Mouse (Mus musculus): Measurements from ENCODE around the gene Snx17. TPM values are rescaled to one million over a fixed set of nuclear protein-coding genes. Genes with fewer than 3 reads are reported as not detected.

Gene Snx17
- polyA plus RNA-seq, 1 experiment from 2014 or later: 143 TPM

DNA sequence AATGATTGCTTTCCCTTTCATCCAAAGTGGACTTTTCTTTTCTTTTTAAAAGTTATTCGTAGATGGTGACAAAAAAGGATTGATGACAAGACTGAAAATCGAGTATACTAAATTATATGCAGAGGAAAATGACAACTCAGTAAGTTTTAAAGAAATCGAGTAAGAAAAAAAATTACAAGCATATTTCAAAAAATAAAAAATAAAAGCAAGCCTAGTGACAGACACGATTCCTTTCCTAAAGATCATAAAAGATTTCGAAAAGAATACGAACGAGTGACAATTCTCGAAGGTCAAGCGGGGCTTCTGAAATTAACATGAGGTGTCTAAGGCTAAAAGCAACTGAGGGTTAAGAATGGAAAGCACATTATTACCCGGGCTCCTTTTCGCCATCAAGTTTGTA is 26.4 kb downstream of the Snx17 start:
- H3K9ac ChIP-seq (replicated peaks): peak overlapping the region; percentile 84
- peak overlapping the region; percentile 84 for H3K4me2 ChIP-seq (replicated peaks)
- H3K27ac ChIP-seq (replicated peaks): peak overlapping the region; percentile 93
- H3K36me3 ChIP-seq: no peaks in the 10 kb centered on the region
- H3K27me3 ChIP-seq: no peaks in the 10 kb centered on the region
- peaks cover 21% of the 10 kb centered on the region for H3K4me1 ChIP-seq
- H3K9me3 ChIP-seq: no peaks in the 10 kb centered on the region
- WGBS: 3% methylated on average over 11 of the region's 11 CpGs
- peak overlapping the region; percentile 89 for H3K4me3 ChIP-seq
- no peak for ATAC-seq (replicated peaks)

DNA sequence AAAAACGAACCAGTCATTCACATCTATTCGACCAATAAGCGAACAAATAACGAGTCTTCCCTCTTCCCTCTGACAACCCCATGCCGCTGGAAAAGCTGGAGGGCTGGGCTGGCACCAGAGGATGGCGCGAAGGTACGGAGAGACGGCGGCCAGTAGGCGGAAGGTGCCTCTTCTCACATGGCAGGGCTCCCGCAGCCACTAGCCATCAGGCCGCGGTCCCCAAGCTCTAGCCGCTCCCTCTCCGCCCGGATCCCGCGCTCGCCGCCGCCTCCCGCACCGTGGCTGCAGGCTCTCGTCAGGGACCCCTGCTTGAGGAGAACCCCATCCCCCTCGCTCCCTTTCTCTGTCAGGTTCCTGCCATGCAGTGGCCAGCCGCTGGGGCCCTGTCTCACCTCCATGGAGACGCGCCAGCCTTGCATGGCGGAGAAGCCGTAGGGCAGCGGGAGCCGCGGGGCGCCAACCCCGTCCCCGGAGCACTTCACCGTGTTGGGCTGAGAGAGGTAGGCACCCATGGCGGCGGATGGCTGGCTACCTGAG is 27.0 kb downstream of the Snx17 start:
- WGBS: under 1% methylated on average over 40 of the region's 40 CpGs

DNA sequence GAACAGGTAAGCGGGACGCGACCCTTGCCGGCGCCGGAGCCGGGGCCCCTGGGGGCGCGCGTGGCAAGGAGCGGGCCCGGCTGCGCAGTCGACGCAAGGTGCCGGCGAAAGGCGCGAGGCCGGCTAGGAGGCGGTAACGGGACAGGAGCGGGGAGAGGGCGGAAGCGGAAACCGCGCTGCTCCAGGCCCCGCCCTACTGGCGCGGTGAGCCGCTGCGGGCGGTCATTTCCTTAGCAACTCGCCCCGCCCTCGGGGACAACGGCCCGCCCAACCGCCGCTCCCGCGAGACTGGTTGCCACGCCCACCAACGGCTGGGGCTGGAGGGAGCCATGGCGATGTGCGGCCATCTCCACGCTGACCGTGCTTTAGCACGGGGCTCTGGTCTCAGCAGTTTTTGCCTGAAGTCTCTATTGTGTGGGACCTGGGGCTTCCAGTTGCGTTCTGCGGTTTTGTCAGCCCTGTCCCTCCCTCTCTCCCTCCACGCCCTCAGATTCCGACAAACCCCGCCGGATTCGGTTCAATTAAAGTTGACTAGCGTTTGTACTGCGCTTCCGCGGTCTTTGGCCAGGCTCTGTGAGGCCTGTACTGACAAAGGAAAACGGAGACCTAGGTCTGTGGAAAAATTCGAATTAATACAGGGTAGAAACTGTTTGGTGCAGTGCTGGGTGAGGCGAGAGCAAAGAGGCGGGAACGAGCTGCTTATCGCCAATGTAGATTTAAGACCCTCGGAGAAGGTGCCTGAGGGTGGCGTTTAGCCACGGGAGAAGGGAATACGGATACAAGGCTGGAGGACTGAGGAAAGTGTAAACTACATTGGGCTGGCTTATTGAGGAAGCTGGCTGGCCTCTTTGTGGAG is 27.6 kb downstream of the Snx17 start, which contains the start of gene Ppm1g:
TSS of gene Ppm1g (minus strand) at position 240 of the 856 bp plus-strand sequence.
- Histone ChIP-seq H3K4me2 (replicated peaks) (peak within 1 kb of the TSS; percentile 84), H3K27me3 (no peaks in the 10 kb centered on the region), H3K27ac (replicated peaks) (peak within 1 kb of the TSS; percentile 93), H3K4me3 (peak within 1 kb of the TSS; percentile 89), H3K4me1 (peaks cover 21% of the 10 kb centered on the region), H3K9me3 (no peaks in the 10 kb centered on the region), H3K36me3 (no peaks in the 10 kb centered on the region), H3K9ac (replicated peaks) (peak within 1 kb of the TSS; percentile 84)
- ATAC-seq (replicated peaks): peak; percentile 95
- WGBS: under 1% methylated on average over 64 of the region's 70 CpGs

More for the DNA sequence above, 27.0 kb downstream of the Snx17 start:
- Histone ChIP-seq H3K4me2 (replicated peaks) (peak overlapping the region; percentile 84), H3K27me3 (no peaks in the 10 kb centered on the region), H3K4me1 (peaks cover 21% of the 10 kb centered on the region), H3K9ac (replicated peaks) (peak overlapping the region; percentile 84), H3K27ac (replicated peaks) (peak overlapping the region; percentile 93), H3K9me3 (no peaks in the 10 kb centered on the region), H3K36me3 (no peaks in the 10 kb centered on the region), H3K4me3 (peak overlapping the region; percentile 89)
- ATAC-seq (replicated peaks): no peak; the same call in none of the 2 replicates

DNA sequence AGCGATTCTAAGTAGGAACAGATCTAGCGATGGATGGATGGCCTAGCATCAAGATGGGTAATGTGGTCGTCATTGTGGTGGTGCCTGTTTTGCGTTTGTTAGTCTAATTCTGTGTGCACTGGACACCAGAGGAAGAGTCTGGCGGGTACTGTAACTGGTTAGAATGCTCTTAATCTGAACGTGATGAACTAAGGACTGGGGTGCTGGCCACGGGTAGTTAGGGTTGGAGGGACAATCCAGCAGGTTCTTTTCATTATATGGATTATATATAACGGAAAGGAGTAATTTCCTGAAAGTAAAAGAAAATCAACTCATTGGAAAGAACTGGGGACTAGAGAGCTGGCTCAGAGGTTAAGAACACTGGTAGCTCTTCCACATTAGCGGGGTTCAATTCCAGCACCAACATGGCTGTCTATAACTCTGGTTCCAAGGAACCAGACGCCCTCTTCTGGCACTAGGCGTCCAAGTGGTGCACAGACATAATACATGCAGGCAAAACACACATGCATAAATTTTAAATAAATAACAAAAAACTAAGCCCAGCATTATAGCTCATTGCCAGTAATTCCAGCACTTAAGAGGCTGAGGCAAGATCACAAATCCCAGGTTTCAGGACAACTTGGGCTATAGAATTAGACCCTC is 28.4 kb downstream of the Snx17 start:
- Histone ChIP-seq H3K4me3 (peak overlapping the region; percentile 89), H3K9ac (replicated peaks) (peak overlapping the region; percentile 84), H3K27ac (replicated peaks) (peak overlapping the region; percentile 93), H3K4me1 (peaks cover 21% of the 10 kb centered on the region), H3K4me2 (replicated peaks) (peak overlapping the region; percentile 84), H3K27me3 (no peaks in the 10 kb centered on the region), H3K9me3 (no peaks in the 10 kb centered on the region), H3K36me3 (no peaks in the 10 kb centered on the region)
- ATAC-seq (replicated peaks): peak; percentile 4; the same call in 1 of the 2 replicates
- 9% methylated on average over 11 of the region's 11 CpGs for WGBS

DNA sequence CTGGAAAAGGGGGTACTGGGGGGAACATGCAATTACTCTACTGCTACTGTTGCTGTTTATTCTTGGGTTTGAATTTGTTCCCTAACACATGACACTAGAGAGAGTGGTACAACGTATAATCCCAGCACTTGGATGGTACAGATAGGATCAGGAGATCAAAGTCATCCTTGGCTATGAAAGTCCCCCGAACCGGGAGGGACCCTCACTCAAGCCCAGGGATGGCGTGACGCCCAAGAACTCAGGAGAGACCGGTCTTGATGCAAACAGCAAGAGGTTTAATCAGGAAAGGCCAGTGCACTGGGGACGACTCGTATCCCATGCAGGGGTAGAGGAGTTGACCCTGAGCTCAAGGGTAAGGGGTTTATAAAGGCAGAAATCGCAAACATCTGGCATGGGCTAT is 29.7 kb downstream of the Snx17 start:
- WGBS: 94% methylated on average over 9 of the region's 9 CpGs
- no peaks in the 10 kb centered on the region for H3K27me3 ChIP-seq
- H3K9me3 ChIP-seq: no peaks in the 10 kb centered on the region
- no peaks in the 10 kb centered on the region for H3K36me3 ChIP-seq
- H3K4me1 ChIP-seq: peaks cover 21% of the 10 kb centered on the region
- no peak overlapping the region for H3K9ac ChIP-seq (replicated peaks)
- H3K27ac ChIP-seq (replicated peaks): no peak overlapping the region
- H3K4me2 ChIP-seq (replicated peaks): no peak overlapping the region
- no peak overlapping the region for H3K4me3 ChIP-seq
- no peak for ATAC-seq (replicated peaks)

DNA sequence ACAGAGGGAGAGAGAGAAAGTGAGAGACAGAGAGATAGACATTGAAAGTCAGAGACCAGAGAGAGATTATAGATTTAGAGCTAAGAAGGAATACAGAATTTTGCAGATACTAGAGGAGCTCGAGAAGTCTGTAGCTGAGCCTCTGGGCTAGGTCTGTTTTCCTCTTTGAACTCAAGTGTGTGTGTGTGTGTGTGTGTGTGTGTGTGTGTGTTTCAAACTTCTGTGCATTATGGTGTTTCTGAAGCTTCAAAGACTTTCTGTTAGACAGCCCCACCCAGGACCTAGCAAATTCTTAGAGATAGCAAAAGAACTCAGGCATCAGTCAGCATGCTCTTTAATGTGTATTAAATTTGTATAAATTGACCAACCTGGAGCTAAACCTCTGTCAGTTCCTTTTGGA is 33.6 kb downstream of the Snx17 start:
- Histone ChIP-seq H3K9ac (replicated peaks) (no peak overlapping the region), H3K4me2 (replicated peaks) (no peak overlapping the region), H3K9me3 (no peaks in the 10 kb centered on the region), H3K36me3 (no peaks in the 10 kb centered on the region), H3K4me1 (peaks cover 2% of the 10 kb centered on the region; the same call in 1 of the 2 replicates), H3K27ac (replicated peaks) (no peak overlapping the region), H3K27me3 (no peaks in the 10 kb centered on the region), H3K4me3 (no peak overlapping the region)
- no peak for ATAC-seq (replicated peaks)
- WGBS: 68% methylated on average over 1 of the region's 1 CpGs

DNA sequence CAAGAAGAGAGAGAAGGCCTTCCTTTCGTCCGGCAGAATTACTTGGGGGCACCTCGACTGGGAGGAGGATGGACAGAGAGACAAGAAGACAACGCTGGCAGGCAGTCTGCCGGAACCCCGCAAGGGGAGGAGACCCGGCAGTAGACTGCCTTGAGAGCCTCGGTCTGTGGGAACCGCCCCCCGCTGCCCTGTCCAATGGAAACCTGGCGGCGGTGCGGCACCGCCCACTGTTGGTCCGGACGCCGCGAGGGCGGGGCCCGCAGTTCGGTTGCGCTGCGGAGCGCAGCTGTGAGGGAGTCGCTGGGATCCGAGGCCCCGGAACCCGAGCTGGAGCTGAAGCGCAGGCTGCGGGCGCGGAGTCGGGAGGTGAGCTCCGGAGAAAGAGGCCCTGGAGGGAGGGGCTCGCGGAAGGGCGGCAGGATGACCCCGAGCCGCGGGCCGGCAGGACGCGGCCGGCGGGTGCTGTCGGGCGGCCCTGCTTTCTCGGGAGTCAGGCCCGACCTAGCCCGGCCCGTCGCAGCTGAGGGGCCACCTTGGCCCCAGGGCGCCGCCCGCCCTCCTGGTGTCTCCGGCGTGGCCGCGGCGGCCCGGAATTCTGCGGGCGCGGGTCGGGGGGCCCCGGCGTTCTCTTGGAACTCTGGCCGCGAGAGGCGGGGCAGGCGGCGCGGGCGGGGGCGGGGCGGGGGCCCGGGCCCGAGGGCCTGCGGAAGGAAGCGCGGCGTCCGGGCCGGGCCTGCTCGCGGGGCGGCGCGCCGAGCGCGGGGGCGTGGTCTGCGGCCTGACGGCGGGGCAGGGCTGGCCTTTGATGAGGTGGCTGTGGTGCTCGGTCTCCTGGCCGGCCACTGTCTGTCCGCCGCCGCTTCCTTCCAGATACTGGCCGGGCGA is 47.9 kb downstream of the Snx17 start, which contains the start of the genes Nrbp1 and Gm9970:
TSS of gene Nrbp1 (plus strand) at position 228 of the 885 bp plus-strand sequence.
TSS of gene Gm9970 (minus strand) at position 596 of the 885 bp plus-strand sequence.
- Histone ChIP-seq H3K4me3 (peak within 1 kb of the TSS; percentile 91), H3K27me3 (no peaks in the 10 kb centered on the region), H3K9me3 (no peaks in the 10 kb centered on the region; the same call in 1 of the 2 replicates), H3K4me1 (peaks cover 15% of the 10 kb centered on the region), H3K27ac (replicated peaks) (peak within 1 kb of the TSS; percentile 97), H3K4me2 (replicated peaks) (peak within 1 kb of the TSS; percentile 62), H3K9ac (replicated peaks) (peak within 1 kb of the TSS; percentile 87), H3K36me3 (peaks cover 22% of the 10 kb centered on the region)
- WGBS: under 1% methylated on average over 98 of the region's 103 CpGs
- peak; percentile 99 for ATAC-seq (replicated peaks)

DNA sequence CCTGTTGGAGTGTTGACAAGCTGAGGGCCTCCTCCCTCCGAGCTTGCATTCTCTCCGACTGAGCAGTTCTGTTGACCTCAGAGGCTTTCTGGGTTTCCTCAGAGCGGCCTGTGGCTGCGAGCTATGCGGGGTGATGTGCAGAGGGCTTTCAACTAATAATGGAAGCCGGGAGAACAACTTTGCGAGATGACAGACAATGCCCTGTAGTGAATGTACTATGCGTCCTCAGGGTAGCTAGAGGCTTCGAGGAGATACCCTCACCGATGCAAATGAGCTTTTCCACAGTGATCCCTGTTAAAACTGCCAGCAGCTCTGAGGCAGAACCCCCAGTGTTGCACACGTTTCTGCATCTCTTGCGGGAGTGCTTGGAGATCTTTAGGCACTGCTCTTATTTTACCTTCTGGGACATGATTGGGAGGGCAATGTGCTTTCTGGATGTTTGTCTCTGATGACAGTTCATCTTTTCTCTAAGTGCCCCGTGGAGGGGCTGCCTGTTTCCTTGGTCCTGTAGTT is 48.6 kb downstream of the Snx17 start:
- peak overlapping the region; percentile 97 for H3K27ac ChIP-seq (replicated peaks)
- peak overlapping the region; percentile 62 for H3K4me2 ChIP-seq (replicated peaks)
- peaks cover 15% of the 10 kb centered on the region for H3K4me1 ChIP-seq
- peaks cover 29% of the 10 kb centered on the region for H3K36me3 ChIP-seq
- no peaks in the 10 kb centered on the region; the same call in 1 of the 2 replicates for H3K9me3 ChIP-seq
- H3K4me3 ChIP-seq: peak overlapping the region; percentile 91
- H3K9ac ChIP-seq (replicated peaks): peak overlapping the region; percentile 87
- no peak; the same call in 1 of the 2 replicates for ATAC-seq (replicated peaks)
- H3K27me3 ChIP-seq: no peaks in the 10 kb centered on the region
- under 1% methylated on average over 13 of the region's 13 CpGs for WGBS

DNA sequence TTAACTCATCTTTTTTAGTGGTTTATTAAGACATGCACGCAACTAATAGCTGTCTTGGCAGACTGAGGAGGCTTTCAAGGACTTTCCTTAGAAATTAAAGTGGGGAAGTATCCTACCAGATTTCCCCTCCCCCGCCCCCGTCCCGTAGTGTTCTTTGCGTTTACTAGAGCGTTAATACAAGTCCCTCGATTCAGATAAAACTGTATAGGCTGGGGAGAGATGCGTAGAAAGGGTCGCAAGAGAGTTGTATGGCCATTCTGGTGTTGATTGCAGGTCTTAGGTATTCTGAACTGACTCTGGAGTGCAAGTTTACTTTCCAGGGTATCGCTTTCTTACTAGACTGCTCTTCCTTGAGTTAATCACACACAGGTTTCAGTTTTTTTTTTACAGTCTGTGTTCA is 49.2 kb downstream of the Snx17 start:
- peak overlapping the region; percentile 87 for H3K9ac ChIP-seq (replicated peaks)
- ATAC-seq (replicated peaks): no peak

More for the DNA sequence above, 49.2 kb downstream of the Snx17 start:
- H3K4me3 ChIP-seq: peak overlapping the region; percentile 91
- H3K4me1 ChIP-seq: peaks cover 15% of the 10 kb centered on the region
- no peaks in the 10 kb centered on the region for H3K27me3 ChIP-seq
- no peak overlapping the region for H3K27ac ChIP-seq (replicated peaks)
- peak overlapping the region; percentile 62 for H3K4me2 ChIP-seq (replicated peaks)
- peaks cover 35% of the 10 kb centered on the region for H3K36me3 ChIP-seq
- no peaks in the 10 kb centered on the region for H3K9me3 ChIP-seq
- WGBS: 19% methylated on average over 10 of the region's 10 CpGs

Measured in forebrain, embryonic 15.5 days (tissue).